Mouse (Mus musculus) olfactory bulb, adult 2 months (tissue): ENCODE results near the gene P2ry12.

Source experiments
- CTCF ChIP-seq: fragments of 200-500 bp; IDR thresholded peaks from 2 replicates; pipeline ENCODE4 v1.5.1; 2012; ENCODE audit warnings: low read depth, mild to moderate bottlenecking, low read length, moderate library complexity; ENCODE audit not compliant: insufficient read depth
- POLR2A ChIP-seq: fragments of 200-500 bp; IDR thresholded peaks from 2 replicates; pipeline ENCODE4 v1.6.1; 2012; ENCODE audit warnings: mild to moderate bottlenecking, low read depth, low read length, moderate library complexity; ENCODE audit not compliant: insufficient read depth

GRCm38 (mm10) chr3:59217211-59217610 lies 45.5 kb downstream of the P2ry12 start:
- TF ChIP-seq CTCF, result no peak
- TF ChIP-seq POLR2A, result no peak
